Mouse (Mus musculus): Measurements from ENCODE around the gene Pes1. TPM values are rescaled to one million over a fixed set of nuclear protein-coding genes. Genes with fewer than 3 reads are reported as not detected.

Gene Pes1
- total RNA-seq (2014; rRNA removed) (49.2 and 50.0 TPM in 2 replicates), polyA plus RNA-seq (2015; fragmentation: Nextera tagmentation; extraction: Ambion mirVana) (53.8 and 55.8 TPM in 2 replicates)

DNA sequence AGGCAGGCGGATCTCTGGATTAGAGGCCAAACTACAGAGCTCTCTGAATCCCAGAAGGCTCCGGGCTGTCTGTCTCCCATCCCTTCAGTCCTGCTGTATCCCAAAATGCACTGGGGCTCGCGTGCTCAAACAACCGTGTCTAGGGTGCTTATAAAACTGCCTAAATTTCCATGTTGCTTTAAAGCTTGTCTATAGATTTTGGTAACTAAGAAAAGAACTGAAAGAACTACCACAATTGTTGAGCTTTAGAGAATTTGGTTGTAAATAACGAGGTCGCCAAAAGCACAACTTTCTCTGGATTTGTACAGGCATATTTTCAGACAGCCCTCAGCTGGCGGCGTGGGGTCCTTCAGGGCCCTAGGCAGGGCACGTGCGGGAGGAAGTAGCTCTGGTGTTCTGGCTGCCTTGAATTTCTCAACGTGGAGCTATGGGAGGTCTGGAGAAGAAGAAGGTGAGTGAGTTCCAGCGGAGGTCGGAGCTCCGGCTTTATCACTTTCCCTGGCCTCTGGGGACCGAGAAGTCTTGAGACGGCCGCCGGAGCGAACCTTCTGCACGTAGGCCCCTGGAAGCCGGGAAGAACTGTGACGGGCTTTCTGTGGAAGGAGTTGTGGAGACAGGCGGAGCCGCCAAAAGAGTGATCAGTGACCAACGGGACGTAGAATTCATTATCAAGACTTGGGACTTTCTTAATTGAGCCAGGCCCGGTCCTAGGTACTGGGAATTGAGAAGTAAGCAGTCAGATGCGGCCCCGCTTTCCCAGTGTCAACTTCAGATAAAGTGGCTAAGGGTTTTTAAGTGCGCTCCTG is at the start of gene Pes1:
Pes1 (plus strand) TSS at position 366 of the 806 bp plus-strand sequence.
- H3K9me3 ChIP-seq (ENCODE audit: low read length) = no peaks in the 10 kb centered on the region
- WGBS = under 1% methylated on average over 31 of the region's 31 CpGs
- H3K4me3 ChIP-seq (ENCODE audit: low read depth, low read length) = peak within 1 kb of the TSS; percentile 70
- 0 out of 2 replicates have a peak, but pooled peaks cover 4% of the 10 kb centered on the region for H3K36me3 ChIP-seq (ENCODE audit: insufficient read depth)
- peak within 1 kb of the TSS; percentile 60 for H3K27ac ChIP-seq (ENCODE audit: low read depth, low read length)
- no peak for TF ChIP-seq CTCF (IDR thresholded peaks at IDR 0.05; ENCODE audit: low read depth)
- H3K9ac ChIP-seq = peak within 1 kb of the TSS; percentile 61
- no peaks in the 10 kb centered on the region for H3K27me3 ChIP-seq (ENCODE audit: insufficient read depth, low read length)
- peaks cover 8% of the 10 kb centered on the region for H3K4me1 ChIP-seq (ENCODE audit: insufficient read depth)
- DNase-seq (peak; percentile 96), ATAC-seq (peak; percentile 97)
- H3K4me2 ChIP-seq (ENCODE audit: low read depth) = peak within 1 kb of the TSS; percentile 82

GRCm38 (mm10) chr11:3914109-3914840 is 49.5 kb upstream of the Pes1 start, which contains the start of gene Slc35e4:
Gene Slc35e4 (minus strand): TSS chr11:3914664.
- no peaks in the 10 kb centered on the region for H3K27me3 ChIP-seq (ENCODE audit: insufficient read depth, low read length)
- DNase-seq (peak; percentile 93), ATAC-seq (peak; percentile 83)
- H3K9me3 ChIP-seq (ENCODE audit: low read length) = no peaks in the 10 kb centered on the region
- H3K4me1 ChIP-seq (ENCODE audit: insufficient read depth) = peaks cover 23% of the 10 kb centered on the region
- peak within 1 kb of the TSS; percentile 80 for H3K27ac ChIP-seq (ENCODE audit: low read depth, low read length)
- H3K36me3 ChIP-seq (ENCODE audit: insufficient read depth) = no peaks in the 10 kb centered on the region
- peak within 1 kb of the TSS; percentile 68 for H3K4me3 ChIP-seq (ENCODE audit: low read depth, low read length)
- peak within 1 kb of the TSS; percentile 92 for H3K4me2 ChIP-seq (ENCODE audit: low read depth)
- H3K9ac ChIP-seq = peak within 1 kb of the TSS; percentile 73
- peak; percentile 95 for TF ChIP-seq CTCF (IDR thresholded peaks at IDR 0.05; ENCODE audit: low read depth)
- WGBS = 1% methylated on average over 28 of the region's 28 CpGs

GRCm38 (mm10) chr11:3918738-3919137 is 45.0 kb upstream of the Pes1 start:
- ATAC-seq (no peak), DNase-seq (no peak)
- Histone ChIP-seq H3K9me3 (ENCODE audit: low read length) (no peaks in the 10 kb centered on the region), H3K4me3 (ENCODE audit: low read depth, low read length) (no peak overlapping the region), H3K27ac (ENCODE audit: low read depth, low read length) (no peak overlapping the region), H3K4me2 (ENCODE audit: low read depth) (no peak overlapping the region), H3K4me1 (ENCODE audit: insufficient read depth) (no peaks in the 10 kb centered on the region), H3K27me3 (ENCODE audit: insufficient read depth, low read length) (no peaks in the 10 kb centered on the region), H3K9ac (no peak overlapping the region), H3K36me3 (ENCODE audit: insufficient read depth) (no peaks in the 10 kb centered on the region)
- 29% methylated on average over 1 of the region's 1 CpGs for whole genome bisulfite sequencing
- peak; percentile 57 for TF ChIP-seq CTCF (IDR thresholded peaks at IDR 0.05; ENCODE audit: low read depth)

DNA sequence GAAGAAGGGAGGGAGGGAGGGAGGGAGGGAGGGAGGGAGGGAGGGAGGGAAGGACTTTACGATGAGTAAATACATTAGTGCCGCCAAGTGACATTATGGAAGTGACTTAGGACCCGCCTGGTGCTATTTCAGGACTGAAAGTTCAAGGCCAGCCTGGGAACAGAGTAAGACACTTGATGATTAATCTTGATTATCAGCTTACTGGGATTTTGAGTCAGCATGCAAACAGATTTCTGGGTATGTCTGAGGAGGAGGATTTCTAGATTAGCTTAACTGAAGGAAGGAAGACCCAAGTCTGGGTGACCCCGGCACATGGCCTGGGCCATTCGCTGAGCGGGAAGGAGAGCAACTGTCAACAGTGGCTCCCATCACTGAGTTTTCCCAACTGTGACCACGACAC is 43.3 kb upstream of the Pes1 start:
- Histone ChIP-seq H3K27me3 (ENCODE audit: insufficient read depth, low read length) (no peaks in the 10 kb centered on the region), H3K36me3 (ENCODE audit: insufficient read depth) (no peaks in the 10 kb centered on the region), H3K4me2 (ENCODE audit: low read depth) (no peak overlapping the region), H3K27ac (ENCODE audit: low read depth, low read length) (no peak overlapping the region), H3K9me3 (ENCODE audit: low read length) (no peaks in the 10 kb centered on the region), H3K4me3 (ENCODE audit: low read depth, low read length) (no peak overlapping the region), H3K9ac (no peak overlapping the region), H3K4me1 (ENCODE audit: insufficient read depth) (no peaks in the 10 kb centered on the region)
- no peak for TF ChIP-seq CTCF (IDR thresholded peaks at IDR 0.05; ENCODE audit: low read depth)
- WGBS = 89% methylated on average over 7 of the region's 7 CpGs
- ATAC-seq (no peak), DNase-seq (no peak)

DNA sequence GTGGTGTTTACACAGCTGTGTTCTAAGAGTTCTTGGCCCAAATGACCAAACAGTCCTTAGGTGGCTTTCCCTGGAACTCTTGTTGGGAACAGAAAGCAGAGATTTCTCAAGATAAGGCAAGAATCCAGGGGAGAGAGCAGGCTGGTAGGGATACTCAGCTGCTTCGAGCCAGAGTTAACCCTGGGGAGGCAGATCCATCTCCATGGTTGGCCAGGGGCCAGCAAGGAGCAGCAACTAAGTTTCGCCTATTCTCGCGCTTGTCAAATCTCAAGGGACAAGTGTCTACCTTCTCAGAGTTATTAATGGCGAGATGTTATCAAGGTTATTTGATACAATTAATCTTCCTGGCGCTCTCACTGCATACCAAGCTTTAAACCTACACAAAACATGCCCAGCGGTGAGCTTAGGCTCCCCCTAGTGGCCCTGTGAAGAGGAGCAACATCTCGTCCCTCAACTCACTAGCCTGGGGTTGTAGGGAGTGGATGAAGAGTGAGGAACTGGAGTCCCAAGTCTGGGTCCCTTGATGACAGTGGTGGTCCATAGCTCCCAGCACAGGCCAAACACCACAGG is 42.4 kb upstream of the Pes1 start:
- no peaks in the 10 kb centered on the region for H3K36me3 ChIP-seq (ENCODE audit: insufficient read depth)
- H3K27me3 ChIP-seq (ENCODE audit: insufficient read depth, low read length) = no peaks in the 10 kb centered on the region
- 25% methylated on average over 8 of the region's 8 CpGs for WGBS
- H3K4me1 ChIP-seq (ENCODE audit: insufficient read depth) = no peaks in the 10 kb centered on the region
- peak; percentile 84 for TF ChIP-seq CTCF (IDR thresholded peaks at IDR 0.05; ENCODE audit: low read depth)
- H3K27ac ChIP-seq (ENCODE audit: low read depth, low read length) = no peak overlapping the region
- DNase-seq (peak; percentile 75), ATAC-seq (0 out of 2 replicates have a peak, but pooled peaks have one; percentile 61)
- H3K9me3 ChIP-seq (ENCODE audit: low read length) = no peaks in the 10 kb centered on the region
- no peak overlapping the region for H3K9ac ChIP-seq
- no peak overlapping the region for H3K4me3 ChIP-seq (ENCODE audit: low read depth, low read length)
- H3K4me2 ChIP-seq (ENCODE audit: low read depth) = no peak overlapping the region

GRCm38 (mm10) chr11:3922115-3922514 is 41.7 kb upstream of the Pes1 start:
- no peak for TF ChIP-seq CTCF (IDR thresholded peaks at IDR 0.05; ENCODE audit: low read depth)
- 96% methylated on average over 9 of the region's 9 CpGs for WGBS
- H3K27ac ChIP-seq (ENCODE audit: low read depth, low read length) = no peak overlapping the region

More at GRCm38 (mm10) chr11:3922115-3922514, 41.7 kb upstream of the Pes1 start:
- no peak overlapping the region for H3K9ac ChIP-seq
- no peak overlapping the region for H3K4me2 ChIP-seq (ENCODE audit: low read depth)
- H3K4me3 ChIP-seq (ENCODE audit: low read depth, low read length) = no peak overlapping the region
- H3K36me3 ChIP-seq (ENCODE audit: insufficient read depth) = no peaks in the 10 kb centered on the region
- H3K27me3 ChIP-seq (ENCODE audit: insufficient read depth, low read length) = no peaks in the 10 kb centered on the region
- no peaks in the 10 kb centered on the region for H3K9me3 ChIP-seq (ENCODE audit: low read length)
- no peaks in the 10 kb centered on the region for H3K4me1 ChIP-seq (ENCODE audit: insufficient read depth)
- no peak for DNase-seq
- ATAC-seq = no peak

Measured in forebrain, postnatal 0 days (tissue).